Mouse (Mus musculus): Measurements from ENCODE around the gene Arf1. TPM values are rescaled to one million over a fixed set of nuclear protein-coding genes. Genes with fewer than 3 reads are reported as not detected.
A peak's percentile ranks its signal among the peaks of the same experiment; 100 is the strongest.

Arf1 gene
- polyA plus RNA-seq, 1 experiment from 2014 or later, result 716 TPM

DNA sequence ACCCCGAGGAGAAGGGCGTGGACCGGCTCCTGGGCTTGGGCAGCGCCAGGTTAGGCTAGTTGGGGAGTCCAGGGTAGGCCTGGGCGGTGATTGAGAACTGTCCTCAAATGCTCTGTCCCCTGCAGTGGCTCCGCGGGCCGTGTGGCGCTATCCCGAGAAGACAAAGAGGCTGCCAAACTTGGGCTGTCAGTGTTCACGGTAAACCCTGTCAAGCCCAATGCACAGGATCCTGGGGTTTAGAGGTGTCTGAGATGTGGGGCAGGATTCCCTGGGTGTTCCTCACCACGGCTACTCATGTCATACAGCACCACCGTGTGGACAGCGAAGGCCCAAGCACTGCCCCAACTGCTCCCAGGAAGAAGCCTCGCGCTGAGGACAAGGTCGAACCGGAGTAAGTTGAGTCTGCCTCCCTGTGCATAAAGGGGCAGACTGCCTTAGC is 19.0 kb downstream of the Arf1 start:
- H3K9me3 ChIP-seq, result no peaks in the 10 kb centered on the region
- peak overlapping the region; percentile 91 for H3K4me3 ChIP-seq
- H3K27me3 ChIP-seq, result no peaks in the 10 kb centered on the region
- peak; percentile 48 for ATAC-seq (ENCODE audit: low FRiP score, low read depth)
- peaks cover 15% of the 10 kb centered on the region for H3K4me1 ChIP-seq
- peak overlapping the region; percentile 85 for H3K4me2 ChIP-seq (replicated peaks)
- peaks cover 75% of the 10 kb centered on the region for H3K36me3 ChIP-seq
- 14% methylated on average over 18 of the region's 18 CpGs for WGBS
- peak overlapping the region; percentile 87; the same call in 1 of the 2 replicates for H3K27ac ChIP-seq
- peak overlapping the region; percentile 92 for H3K9ac ChIP-seq

DNA sequence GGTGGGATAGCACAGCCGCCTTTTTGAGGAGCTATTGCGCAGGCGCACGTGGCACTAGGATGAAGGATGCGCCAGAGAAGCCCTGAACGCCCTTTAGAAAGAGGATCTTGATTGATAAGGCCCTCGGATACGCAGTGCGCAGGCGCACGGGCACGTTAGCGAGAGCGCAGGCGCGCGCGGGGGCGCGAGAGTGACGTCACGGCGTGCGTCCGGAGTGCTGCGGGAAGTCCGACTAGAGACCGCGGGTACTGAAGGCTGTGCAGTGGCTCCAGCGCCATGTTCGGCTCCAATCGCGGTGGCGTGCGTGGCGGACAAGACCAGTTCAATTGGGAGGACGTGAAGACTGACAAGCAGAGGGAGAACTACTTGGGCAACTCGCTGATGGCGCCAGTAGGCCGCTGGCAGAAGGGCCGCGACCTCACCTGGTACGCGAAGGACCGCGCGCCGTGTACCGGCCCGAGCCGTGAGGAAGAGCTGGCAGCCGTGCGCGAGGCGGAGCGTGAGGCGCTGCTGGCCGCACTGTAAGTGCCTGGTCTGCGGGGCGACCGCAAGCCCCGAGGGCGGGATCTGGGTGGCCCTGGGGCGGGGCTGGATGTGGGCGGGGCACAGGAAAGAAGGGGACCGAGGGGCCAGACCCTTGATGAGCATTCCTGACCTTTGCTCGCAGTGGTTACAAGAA is 19.8 kb downstream of the Arf1 start, which contains the start of gene 2310033P09Rik:
TSS of gene 2310033P09Rik (plus strand) at position 169 of the 679 bp plus-strand sequence.
- Histone ChIP-seq H3K4me3 (peak within 1 kb of the TSS; percentile 91), H3K36me3 (peaks cover 74% of the 10 kb centered on the region)

DNA sequence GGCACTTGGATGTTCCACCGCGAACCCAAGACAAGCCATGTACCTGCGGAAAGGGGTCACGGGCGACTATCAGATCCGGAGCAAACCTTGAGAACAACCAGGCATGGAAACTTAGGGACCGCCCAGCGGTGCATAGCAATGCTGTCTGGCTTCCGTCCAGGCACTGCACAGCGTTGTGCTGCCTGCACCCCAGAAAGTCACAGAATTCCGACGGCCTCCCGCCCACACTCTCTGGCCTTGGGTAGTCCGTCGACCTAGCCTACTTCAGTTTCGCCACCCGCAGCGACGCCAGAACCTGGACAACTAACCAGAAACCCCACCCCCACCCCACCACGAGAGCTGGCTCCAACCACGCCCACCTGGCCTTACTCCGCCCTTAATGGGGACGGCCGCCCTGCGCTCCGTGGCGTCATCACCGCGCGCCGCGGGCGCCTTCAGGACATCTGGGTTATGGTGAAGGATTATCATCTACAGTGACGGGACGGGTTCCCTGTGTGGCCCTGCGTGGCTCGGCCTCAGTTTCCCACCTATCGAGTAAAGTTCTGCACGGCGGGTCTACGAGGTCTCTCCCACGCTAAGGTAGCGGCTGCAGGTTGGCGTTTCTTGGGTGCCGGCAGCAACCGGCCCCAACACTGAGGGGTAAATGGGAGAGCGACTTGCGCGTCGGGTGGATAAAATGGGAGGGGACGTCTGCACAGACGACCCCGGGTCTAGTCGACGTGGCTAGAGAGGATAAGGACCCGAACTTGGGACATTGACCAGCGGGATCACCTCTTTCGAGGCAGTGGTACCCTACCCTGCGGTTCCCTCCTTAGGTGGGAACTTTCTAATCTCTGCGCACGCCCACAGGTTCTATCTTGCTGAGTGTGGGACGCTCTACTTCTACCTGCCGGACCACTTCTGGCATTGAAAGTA is 25.7 kb downstream of the Arf1 start, which contains the start of gene Mrpl55:
TSS of gene Mrpl55 (plus strand) at position 406 of the 915 bp plus-strand sequence.
- peak; percentile 94 for ATAC-seq (ENCODE audit: low FRiP score, low read depth)
- Histone ChIP-seq H3K9ac (peak within 1 kb of the TSS; percentile 88), H3K36me3 (peaks cover 53% of the 10 kb centered on the region), H3K4me3 (peak within 1 kb of the TSS; percentile 93), H3K9me3 (no peaks in the 10 kb centered on the region), H3K4me2 (replicated peaks) (peak within 1 kb of the TSS; percentile 93), H3K4me1 (peaks cover 14% of the 10 kb centered on the region), H3K27me3 (no peaks in the 10 kb centered on the region), H3K27ac (peak within 1 kb of the TSS; percentile 71)
- WGBS, result under 1% methylated on average over 63 of the region's 63 CpGs

More for the DNA sequence above, 19.8 kb downstream of the Arf1 start, which contains the start of gene 2310033P09Rik:
- ATAC-seq (ENCODE audit: low FRiP score, low read depth), result peak; percentile 87
- peak within 1 kb of the TSS; percentile 85 for H3K4me2 ChIP-seq (replicated peaks)
- WGBS, result under 1% methylated on average over 66 of the region's 67 CpGs
- H3K9me3 ChIP-seq, result no peaks in the 10 kb centered on the region
- peaks cover 15% of the 10 kb centered on the region for H3K4me1 ChIP-seq
- H3K27me3 ChIP-seq, result no peaks in the 10 kb centered on the region
- peak within 1 kb of the TSS; percentile 92 for H3K9ac ChIP-seq
- peak within 1 kb of the TSS; percentile 87 for H3K27ac ChIP-seq

DNA sequence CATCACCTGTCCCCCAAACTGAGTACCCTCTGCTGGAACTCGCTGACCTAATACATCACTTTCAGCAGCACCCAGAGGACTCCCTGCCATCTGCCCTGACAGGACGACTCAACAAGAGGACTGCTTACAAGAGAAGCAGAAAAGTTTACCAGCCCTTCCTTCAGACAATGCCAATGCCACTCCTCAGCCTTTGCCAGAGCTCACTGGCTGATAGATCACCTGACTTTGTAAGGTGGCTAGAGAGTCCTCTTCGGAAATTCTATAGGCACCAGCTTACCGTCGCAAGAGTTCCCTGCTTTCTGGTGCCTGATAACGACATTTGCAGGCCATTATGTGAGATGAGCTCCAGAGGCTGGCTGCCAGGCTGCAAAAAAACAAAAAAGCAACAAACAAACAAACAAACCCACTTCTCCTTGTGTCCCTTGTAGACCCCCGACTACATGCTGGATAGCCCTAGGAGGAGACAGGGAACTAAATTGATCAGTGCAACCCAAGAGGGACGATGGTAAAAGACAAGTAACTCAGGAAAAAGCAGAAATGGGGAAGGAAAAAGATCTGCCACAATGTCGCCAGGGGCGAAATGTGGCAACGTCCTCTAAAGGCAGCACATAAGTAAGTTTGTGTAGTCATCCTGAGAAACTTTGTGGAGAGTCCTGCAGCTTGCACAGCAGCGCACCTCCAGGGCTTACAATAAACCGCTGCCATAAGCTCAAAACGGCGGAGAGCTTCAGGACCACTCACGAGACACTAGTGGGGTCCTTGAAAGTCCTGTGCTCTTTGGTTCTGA is 26.7 kb downstream of the Arf1 start:
- Histone ChIP-seq H3K36me3 (peaks cover 44% of the 10 kb centered on the region), H3K4me2 (replicated peaks) (peak overlapping the region; percentile 93), H3K9ac (peak overlapping the region; percentile 88), H3K27me3 (no peaks in the 10 kb centered on the region), H3K27ac (peak overlapping the region; percentile 71; the same call in 1 of the 2 replicates), H3K9me3 (no peaks in the 10 kb centered on the region), H3K4me3 (peak overlapping the region; percentile 93), H3K4me1 (peaks cover 14% of the 10 kb centered on the region)
- WGBS, result 31% methylated on average over 16 of the region's 16 CpGs
- ATAC-seq (ENCODE audit: low FRiP score, low read depth), result 0 out of 2 replicates have a peak, but pooled peaks have one; percentile 1

DNA sequence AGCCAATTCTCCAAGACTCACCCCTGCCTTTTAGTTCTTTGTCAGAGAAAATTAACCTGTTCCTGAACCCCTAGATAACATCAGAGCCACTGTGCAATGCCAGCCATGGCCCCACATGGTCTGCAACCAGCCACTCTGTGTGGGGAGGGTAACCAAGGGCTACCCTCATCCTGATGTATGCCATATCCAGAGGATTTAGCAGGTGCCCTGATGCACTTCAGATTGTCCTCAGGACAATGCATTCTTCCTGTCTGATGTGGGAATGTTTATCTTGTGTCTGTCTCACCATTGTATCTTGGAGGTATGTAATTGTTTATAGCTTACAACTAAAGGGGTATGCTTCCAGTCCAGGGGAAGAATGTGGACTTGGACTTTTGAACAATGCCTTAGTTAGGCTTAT is 31.8 kb downstream of the Arf1 start:
- Histone ChIP-seq H3K27ac (no peak overlapping the region), H3K4me2 (replicated peaks) (no peak overlapping the region), H3K27me3 (no peaks in the 10 kb centered on the region), H3K4me3 (no peak overlapping the region), H3K36me3 (peaks cover 19% of the 10 kb centered on the region), H3K9me3 (no peaks in the 10 kb centered on the region), H3K4me1 (peaks cover 5% of the 10 kb centered on the region), H3K9ac (no peak overlapping the region)
- ATAC-seq (ENCODE audit: low FRiP score, low read depth), result no peak

DNA sequence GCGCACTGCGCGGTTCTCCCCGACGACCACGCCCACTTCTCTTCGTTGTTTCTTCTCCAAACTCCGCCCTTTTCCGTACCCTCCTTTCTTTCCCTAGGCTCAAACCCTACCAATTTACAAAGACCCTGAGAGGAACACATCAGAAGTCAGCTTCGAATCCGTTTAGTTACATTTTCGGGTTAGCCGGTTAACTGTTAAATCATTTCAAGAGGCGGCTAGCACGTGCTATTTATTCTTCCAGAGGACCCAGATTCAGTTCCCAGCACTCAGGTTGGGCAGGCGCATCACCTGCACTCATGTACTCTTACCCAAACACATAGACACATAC is 36.0 kb downstream of the Arf1 start, which contains the start of gene Guk1:
TSS of gene Guk1 (minus strand) at position 154 of the 328 bp plus-strand sequence.
- H3K9me3 ChIP-seq, result no peaks in the 10 kb centered on the region
- H3K4me3 ChIP-seq, result peak within 1 kb of the TSS; percentile 66
- peak within 1 kb of the TSS; percentile 83 for H3K4me2 ChIP-seq (replicated peaks)
- ATAC-seq (ENCODE audit: low FRiP score, low read depth), result peak; percentile 9; the same call in 1 of the 2 replicates
- no peaks in the 10 kb centered on the region for H3K36me3 ChIP-seq
- peaks cover 17% of the 10 kb centered on the region for H3K4me1 ChIP-seq
- H3K27me3 ChIP-seq, result no peaks in the 10 kb centered on the region
- 5% methylated on average over 16 of the region's 16 CpGs for WGBS
- peak within 1 kb of the TSS; percentile 82 for H3K9ac ChIP-seq
- H3K27ac ChIP-seq, result peak within 1 kb of the TSS; percentile 90

DNA sequence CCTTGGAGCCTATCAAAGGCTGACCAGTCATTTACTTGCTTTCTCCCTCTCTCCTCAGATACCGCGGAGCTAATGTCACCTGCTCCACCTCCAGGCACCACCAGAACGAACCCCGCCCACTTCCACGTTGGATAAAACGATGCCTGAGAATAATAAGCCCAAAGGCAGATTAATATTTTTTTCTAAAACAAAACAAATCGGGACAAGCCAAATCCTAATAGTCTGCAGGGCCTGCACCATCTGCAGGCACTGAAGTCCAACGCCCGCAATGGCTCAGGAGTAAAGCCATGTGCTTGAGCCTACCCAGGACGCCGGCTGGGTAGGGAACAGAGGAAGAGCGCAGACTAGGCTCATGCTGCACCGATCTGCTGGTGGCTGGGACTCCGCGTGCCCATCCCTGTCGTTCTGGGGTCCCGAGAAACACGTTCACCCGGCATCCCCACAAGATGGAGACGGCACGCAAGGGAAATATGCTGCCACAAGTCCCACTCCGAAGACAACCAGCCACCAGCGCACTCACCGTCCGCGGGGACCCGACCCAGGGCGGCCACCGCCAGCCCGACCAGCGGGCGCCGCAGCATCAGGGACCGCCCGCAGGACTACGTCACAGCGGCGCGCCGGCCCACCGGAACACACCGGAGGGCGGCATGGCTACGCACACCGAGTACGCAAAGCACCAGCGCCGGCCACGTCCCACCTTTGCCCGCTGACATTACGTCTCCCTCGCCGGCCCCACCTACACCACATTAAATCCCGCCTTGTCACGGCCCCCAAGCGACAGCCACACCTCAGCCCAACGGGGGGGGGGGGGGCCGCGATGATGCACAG is 36.6 kb downstream of the Arf1 start:
- peak overlapping the region; percentile 83 for H3K4me2 ChIP-seq (replicated peaks)
- H3K9me3 ChIP-seq, result no peaks in the 10 kb centered on the region
- no peaks in the 10 kb centered on the region for H3K27me3 ChIP-seq
- WGBS, result under 1% methylated on average over 59 of the region's 59 CpGs
- peak; percentile 96 for ATAC-seq (ENCODE audit: low FRiP score, low read depth)
- H3K9ac ChIP-seq, result peak overlapping the region; percentile 82
- peak overlapping the region; percentile 66 for H3K4me3 ChIP-seq
- peak overlapping the region; percentile 90 for H3K27ac ChIP-seq
- peaks cover 5% of the 10 kb centered on the region for H3K36me3 ChIP-seq
- H3K4me1 ChIP-seq, result peaks cover 17% of the 10 kb centered on the region

DNA sequence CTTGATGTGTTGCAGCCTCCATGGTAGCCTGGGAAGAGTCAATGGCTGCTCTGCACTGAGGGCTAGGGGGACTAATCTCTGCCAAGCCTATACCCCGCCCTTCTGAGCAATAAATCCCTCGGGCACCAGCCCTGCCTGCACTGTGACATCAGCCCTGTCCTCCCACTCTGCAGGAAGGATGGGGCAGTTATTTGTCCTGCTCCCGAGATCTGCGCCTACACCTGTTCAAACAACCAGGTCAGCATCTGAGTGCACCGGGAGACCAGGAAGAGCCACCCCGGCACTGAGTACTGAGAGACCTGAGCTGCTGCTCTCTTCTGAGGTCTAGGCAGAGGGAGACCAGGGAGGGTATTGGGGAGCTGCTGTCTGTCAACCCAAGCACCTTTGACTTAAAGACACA is 40.4 kb downstream of the Arf1 start:
- Histone ChIP-seq H3K9ac (no peak overlapping the region), H3K4me2 (replicated peaks) (no peak overlapping the region), H3K4me3 (no peak overlapping the region), H3K9me3 (no peaks in the 10 kb centered on the region), H3K36me3 (peaks cover 40% of the 10 kb centered on the region), H3K27ac (no peak overlapping the region), H3K4me1 (peaks cover 17% of the 10 kb centered on the region), H3K27me3 (no peaks in the 10 kb centered on the region)
- ATAC-seq (ENCODE audit: low FRiP score, low read depth), result no peak
- 80% methylated on average over 6 of the region's 6 CpGs for WGBS

DNA sequence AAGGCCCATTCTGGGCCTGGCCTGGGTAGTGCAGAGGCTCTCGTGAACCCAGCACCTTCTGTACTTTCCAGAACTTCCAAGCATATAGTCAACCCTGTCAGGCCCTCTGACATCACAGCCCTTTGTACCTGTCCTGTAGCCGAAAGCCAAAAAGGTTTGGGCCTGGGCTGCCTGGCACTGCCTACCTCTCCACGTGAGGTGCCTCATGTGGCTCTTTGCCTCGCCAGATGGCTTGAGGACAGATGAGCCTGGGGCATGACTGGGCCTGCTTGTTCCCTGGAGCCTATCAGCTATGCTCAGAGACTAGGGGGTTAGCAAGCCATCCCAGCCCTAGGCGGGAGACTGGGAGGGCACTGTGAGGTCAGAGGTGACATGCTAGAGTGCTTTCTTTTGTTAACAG is 42.6 kb downstream of the Arf1 start:
- Histone ChIP-seq H3K4me1 (peaks cover 11% of the 10 kb centered on the region; the same call in 1 of the 2 replicates), H3K9ac (no peak overlapping the region), H3K27ac (no peak overlapping the region), H3K27me3 (peaks cover 16% of the 10 kb centered on the region), H3K4me2 (replicated peaks) (no peak overlapping the region), H3K9me3 (no peaks in the 10 kb centered on the region), H3K4me3 (no peak overlapping the region), H3K36me3 (peaks cover 44% of the 10 kb centered on the region)
- 83% methylated on average over 5 of the region's 5 CpGs for whole genome bisulfite sequencing
- no peak for ATAC-seq (ENCODE audit: low FRiP score, low read depth)

DNA sequence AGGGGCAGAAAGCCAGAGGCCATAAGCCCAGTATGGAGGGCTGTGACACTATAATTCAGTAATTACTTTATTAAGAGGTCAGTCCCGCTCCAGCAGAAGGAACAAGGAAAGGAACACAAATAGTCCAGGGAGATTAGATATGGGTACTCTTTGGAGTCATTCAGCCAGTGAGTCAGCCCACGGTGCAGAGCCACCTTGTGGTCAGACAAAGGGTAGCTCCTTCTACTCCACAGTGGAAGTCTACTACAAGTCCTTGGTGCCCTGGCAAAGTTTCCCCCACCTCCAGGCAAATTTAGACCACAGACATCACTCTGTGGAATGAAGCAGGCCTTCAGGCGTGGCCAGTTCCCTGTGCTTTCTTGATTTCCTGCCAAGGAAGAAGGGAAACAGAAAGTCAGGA is 44.2 kb downstream of the Arf1 start:
- no peak for ATAC-seq (ENCODE audit: low FRiP score, low read depth)
- no peak overlapping the region for H3K4me2 ChIP-seq (replicated peaks)
- H3K27ac ChIP-seq, result no peak overlapping the region
- 45% methylated on average over 3 of the region's 3 CpGs for WGBS
- no peak overlapping the region for H3K4me3 ChIP-seq
- H3K9ac ChIP-seq, result no peak overlapping the region
- H3K4me1 ChIP-seq, result 0 out of 2 replicates have a peak, but pooled peaks cover 3% of the 10 kb centered on the region
- H3K36me3 ChIP-seq, result peaks cover 44% of the 10 kb centered on the region
- H3K27me3 ChIP-seq, result peaks cover 33% of the 10 kb centered on the region
- no peaks in the 10 kb centered on the region for H3K9me3 ChIP-seq

DNA sequence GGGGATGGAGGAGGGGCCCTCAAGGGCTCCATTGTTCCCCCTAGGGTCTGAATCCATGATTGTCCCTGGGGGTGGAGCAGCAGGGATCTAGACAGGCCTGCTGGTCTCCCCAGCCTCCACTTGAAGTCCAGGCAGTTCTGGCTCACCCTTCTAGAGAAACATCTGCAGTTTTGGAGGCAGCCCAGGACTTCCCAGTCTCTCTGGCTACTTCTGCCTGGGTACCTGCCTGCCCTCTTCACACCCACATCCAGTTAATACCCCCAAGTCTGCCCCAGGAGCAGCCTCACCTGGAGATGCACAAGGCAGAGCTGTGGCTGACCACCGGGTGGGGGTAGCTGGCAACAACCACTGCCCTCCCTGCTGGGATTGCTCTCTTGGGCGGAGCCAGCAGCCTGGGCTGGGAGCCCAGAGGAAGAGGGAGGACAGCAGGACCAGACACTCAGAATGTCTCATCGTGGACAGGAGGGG is 45.2 kb downstream of the Arf1 start, which contains the start of gene Gjc2:
TSS of gene Gjc2 (minus strand) at position 350 of the 468 bp plus-strand sequence.
- H3K36me3 ChIP-seq, result peaks cover 44% of the 10 kb centered on the region
- H3K9ac ChIP-seq, result no peak within 1 kb of the TSS; the same call in 1 of the 2 replicates
- peaks cover 42% of the 10 kb centered on the region for H3K27me3 ChIP-seq
- no peak within 1 kb of the TSS for H3K27ac ChIP-seq
- no peak within 1 kb of the TSS for H3K4me3 ChIP-seq
- 40% methylated on average over 3 of the region's 3 CpGs for WGBS
- no peaks in the 10 kb centered on the region for H3K4me1 ChIP-seq
- no peak for ATAC-seq (ENCODE audit: low FRiP score, low read depth)
- no peaks in the 10 kb centered on the region for H3K9me3 ChIP-seq
- no peak within 1 kb of the TSS for H3K4me2 ChIP-seq (replicated peaks)

All from limb, embryonic 13.5 days (tissue).